Mouse (Mus musculus) megakaryocyte-erythroid progenitor cell, adult 5-6 weeks (primary cell): ENCODE measurements around the gene Ifnar2. TPM values are rescaled to one million over a fixed set of nuclear protein-coding genes. Genes with fewer than 3 reads are reported as not detected.
A peak's percentile ranks its signal among the peaks of the same experiment; 100 is the strongest.
"Not testable (repeated sequence)": the region's sequence is repeated elsewhere in the genome, so short reads cannot be mapped to it uniquely, and the experiment has no call there.

Experiments
- ATAC-seq: replicated peaks from 2 replicates; pipeline ENCODE4 v1.8.0; 2016; ENCODE audit warnings: mild to moderate bottlenecking, inconsistent platforms; ENCODE audit not compliant: severe bottlenecking, poor library complexity, low FRiP score, low TSS enrichment
- total RNA-seq, 2 experiments: library from RNA; stranded (forward) in 1 of 2; stranded (reverse) in 1 of 2; fragments of 200-1000, 215-1000 nt in 1 of 2; fragments of >200 nt in 1 of 2; fragmentation: Nextera tagmentation in 1 of 2; gene quantifications; 2 replicates each; pipeline ENCODE4 v1.2.3; 2014 to 2017

The Ifnar2 gene
- total RNA-seq, 2 experiments from 2014 or later, result 50.8 to 51.9 TPM

GRCm38 (mm10) chr16:91415391-91416189 is 43.0 kb downstream of the Ifnar2 start:
- ATAC-seq, result no peak

DNA sequence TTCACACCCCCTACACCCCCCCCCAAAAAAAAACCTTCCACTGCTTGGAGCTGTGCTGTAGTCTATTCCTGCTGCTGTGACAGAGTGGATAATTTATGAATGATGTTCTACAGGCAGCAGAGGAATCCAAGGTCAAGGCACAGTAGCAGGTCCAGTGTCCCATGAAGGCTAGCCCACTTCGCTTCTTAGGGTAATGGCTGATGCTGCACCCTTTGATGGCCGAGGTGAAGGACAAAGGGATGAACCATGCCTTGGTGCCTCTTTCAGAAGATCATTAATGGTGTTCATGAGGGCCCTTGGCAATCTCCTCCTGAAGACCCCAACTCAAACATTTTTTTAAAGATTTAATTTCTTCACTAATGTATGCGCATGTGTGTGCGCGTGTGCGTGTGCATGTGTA is 43.8 kb downstream of the Ifnar2 start:
- no peak for ATAC-seq

DNA sequence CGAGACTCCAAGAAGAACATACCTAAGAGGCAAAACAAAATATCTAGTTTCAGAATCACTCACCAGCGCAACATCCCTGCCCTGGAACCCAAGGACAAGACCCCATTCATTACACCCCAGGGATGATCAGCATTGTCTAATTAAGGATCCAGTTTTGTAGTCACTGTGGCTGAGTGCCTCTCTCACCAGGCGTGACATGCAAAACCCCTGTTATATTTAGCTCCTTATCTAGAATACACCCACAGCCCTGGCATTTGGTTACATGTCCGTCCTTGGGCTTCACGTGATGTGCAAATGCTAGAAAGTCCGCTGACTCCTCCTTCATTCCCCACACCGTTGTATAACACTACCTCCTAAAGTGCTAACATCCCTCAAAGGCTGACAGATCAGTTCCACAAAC is 44.4 kb downstream of the Ifnar2 start:
- peak; percentile 88 for ATAC-seq

GRCm38 (mm10) chr16:91418531-91418930 is 45.9 kb downstream of the Ifnar2 start:
- ATAC-seq, result no peak

DNA sequence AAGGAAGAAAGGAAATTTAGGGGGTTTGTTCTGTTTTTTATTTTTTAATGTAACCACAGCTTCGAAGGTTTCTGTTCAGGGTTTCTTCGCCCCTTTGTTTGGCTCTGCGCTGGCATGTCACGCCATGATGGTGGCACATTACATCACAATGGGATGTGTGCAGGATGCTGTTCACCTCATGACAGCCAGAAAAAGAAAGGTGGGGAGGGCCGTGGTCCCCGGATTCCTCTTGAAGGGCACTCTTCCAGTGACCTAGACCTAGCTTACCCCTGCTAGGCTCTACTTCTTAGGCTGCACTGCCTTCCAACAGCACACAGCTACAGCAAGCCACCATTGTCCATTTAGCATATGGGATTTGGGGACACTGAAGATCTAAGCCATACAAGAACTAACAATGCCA is 53.2 kb downstream of the Ifnar2 start:
- ATAC-seq, result no peak

DNA sequence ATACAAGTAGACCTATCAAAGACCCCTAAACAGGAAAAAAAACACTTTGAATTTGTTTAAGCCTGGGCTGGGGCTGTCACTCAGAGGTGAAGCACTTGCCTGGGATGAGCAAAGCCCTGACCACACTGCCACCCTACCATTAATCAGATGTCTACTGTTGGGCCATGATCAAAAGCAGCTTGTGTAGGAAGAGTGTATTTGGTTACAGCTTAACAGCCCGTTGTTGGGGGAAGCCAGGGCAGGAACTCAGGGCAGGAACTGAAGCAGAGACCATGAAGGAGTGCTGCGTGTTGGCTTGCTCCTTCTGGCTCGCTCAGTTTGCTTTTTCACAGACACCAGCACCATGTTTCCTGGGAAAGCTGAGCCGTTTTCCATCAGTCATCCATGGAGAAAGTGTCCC is 54.0 kb downstream of the Ifnar2 start:
- ATAC-seq, result no peak

DNA sequence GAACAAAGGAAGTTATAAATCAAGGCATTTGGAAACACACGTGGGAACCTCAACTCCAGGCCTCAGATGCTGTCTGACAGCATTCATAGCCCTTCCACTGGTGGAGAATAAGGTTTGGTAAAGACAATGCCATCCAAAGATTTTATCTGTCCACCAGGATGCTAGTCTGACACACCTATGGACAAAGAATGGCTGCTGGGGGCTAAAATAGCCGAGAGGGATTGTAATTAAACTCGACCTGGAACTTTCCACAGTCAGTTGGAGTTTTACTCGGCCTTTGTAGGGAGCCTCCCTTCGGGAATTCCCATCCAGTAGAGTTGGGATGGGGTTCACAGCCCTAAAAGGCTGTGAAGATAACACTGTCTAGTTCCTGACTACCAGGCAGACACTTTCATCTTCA is 54.9 kb downstream of the Ifnar2 start:
- ATAC-seq, result no peak

GRCm38 (mm10) chr16:91428259-91428865 is 55.8 kb downstream of the Ifnar2 start:
- ATAC-seq, result no peak

GRCm38 (mm10) chr16:91432720-91433328 is 60.2 kb downstream of the Ifnar2 start:
- no peak for ATAC-seq

GRCm38 (mm10) chr16:91433329-91433933 is 60.8 kb downstream of the Ifnar2 start:
- peak; percentile 48 for ATAC-seq

GRCm38 (mm10) chr16:91434119-91434518 is 61.5 kb downstream of the Ifnar2 start:
- ATAC-seq, result 0 out of 2 replicates have a peak, but pooled peaks have one; percentile 6

GRCm38 (mm10) chr16:91438081-91438480 is 65.5 kb downstream of the Ifnar2 start:
- ATAC-seq, result no peak

- not testable (repeated sequence) for ATAC-seq
These were observed 66.0 kb downstream of the Ifnar2 start for GRCm38 (mm10) chr16:91438599-91438998.

GRCm38 (mm10) chr16:91441366-91441765 is 68.8 kb downstream of the Ifnar2 start:
- peak; percentile 82 for ATAC-seq

DNA sequence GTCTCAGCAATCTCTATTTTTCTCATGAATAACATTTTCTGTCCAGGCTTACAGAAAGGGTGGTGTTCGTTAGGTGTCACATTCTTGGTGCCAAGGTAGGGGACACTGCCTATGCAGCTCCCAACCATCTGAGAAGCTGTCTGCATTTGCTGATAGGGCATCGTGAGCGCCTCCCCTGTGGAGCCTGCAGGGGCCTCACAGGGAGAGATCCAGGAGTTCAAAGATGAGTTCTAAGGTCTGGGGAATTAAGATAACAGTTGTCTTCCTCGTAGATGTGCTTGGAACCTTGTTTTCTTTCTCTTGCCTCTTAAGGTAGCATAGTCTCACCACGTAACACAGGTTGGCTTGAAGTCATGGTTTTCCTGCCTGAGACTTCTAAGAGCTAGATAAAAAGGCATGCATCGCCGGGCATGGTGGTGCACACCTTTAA is 69.2 kb downstream of the Ifnar2 start:
- peak; percentile 94 for ATAC-seq

- peak; percentile 58 for ATAC-seq
These were observed 69.9 kb downstream of the Ifnar2 start for GRCm38 (mm10) chr16:91442446-91442845.

DNA sequence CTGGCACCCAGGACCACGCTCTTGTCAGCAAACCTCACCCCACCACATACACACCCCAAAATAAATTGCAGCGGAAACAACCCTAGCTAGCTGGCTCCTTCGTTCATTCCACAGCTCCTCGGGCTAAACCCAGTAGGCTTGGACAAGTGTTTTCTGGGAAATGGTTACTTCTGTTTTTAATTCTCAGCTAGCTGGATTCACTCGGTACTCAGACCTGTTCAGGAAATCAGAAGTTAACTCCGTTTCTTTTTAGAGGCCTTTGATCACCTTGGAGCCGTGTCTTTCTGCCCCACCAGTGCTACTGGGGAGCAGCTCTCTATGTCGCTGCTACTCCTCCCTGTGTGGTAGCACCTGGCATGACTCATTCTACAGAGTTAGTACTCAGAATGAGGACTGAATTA is 70.6 kb downstream of the Ifnar2 start:
- no peak for ATAC-seq

DNA sequence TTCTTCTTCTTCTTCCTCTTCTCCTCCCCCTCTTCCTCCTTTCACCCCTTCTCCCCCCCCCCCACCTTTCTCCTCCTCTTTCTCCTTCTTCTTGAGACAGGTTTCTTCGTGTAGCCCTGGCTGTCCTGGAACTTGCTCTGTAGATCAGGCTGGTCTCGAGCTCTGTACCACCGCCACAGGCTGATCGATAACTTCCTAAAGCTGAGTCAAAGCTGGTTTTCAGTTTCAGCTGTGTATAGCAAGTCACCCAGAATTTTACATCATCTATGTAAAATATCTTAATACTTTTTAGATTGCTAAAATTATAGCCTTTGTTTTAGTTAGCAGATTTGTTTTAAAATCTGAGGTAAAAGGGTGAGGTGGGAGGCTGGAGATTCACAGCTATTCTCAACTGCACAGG is 72.3 kb downstream of the Ifnar2 start:
- ATAC-seq, result no peak

- no peak for ATAC-seq
These were observed 73.0 kb downstream of the Ifnar2 start for GRCm38 (mm10) chr16:91445566-91445965.
